Mouse (Mus musculus): Measurements from ENCODE around the gene Parp8. TPM values are rescaled to one million over a fixed set of nuclear protein-coding genes. Genes with fewer than 3 reads are reported as not detected.
A peak's percentile ranks its signal among the peaks of the same experiment; 100 is the strongest.

The Parp8 gene
- polyA plus RNA-seq, 1 experiment: 54.2 TPM

DNA sequence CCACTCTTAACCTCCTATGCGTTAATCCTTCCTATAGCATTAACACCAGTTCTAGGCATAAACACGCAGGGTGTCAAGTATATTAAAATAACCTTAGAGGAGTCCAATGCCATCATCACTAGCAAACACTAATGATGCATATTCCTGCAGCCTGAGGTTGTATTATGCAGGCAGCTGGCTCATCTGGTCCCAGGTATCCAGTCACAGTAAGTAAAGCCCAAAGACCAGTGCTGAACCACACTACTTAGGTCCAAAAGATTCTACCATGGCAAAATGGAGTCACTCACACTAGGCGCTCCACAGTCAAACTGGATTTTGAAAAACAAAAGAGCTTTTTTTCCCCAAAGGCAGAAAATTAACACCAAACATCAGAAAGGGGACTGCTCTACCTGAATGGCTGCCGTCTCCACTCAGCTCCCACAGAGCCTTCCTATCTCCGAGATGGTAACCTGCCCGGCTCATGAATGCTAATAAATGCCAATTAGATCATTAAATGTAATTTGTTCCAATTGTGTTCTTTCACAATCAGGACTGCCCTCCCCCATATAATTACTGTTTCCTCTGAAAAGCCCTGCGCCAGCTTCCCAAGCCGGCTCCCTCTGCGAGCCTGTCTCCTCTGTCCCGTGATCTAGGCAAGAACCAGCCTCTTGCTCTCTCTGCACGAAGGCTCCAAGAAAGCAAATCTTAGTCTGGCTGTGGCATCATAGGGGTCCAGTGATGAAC, 54.5 kb downstream of the Parp8 start:
- no peak overlapping the region for H3K4me3 ChIP-seq (ENCODE audit: insufficient read depth, low read length)
- no peaks in the 10 kb centered on the region; the same call in 1 of the 2 replicates for H3K4me1 ChIP-seq (ENCODE audit: control insufficient read depth, insufficient read depth, low read length)
- TF ChIP-seq CTCF (IDR thresholded peaks at IDR 0.05; ENCODE audit: borderline replicate concordance, insufficient read depth, low read length) (no peak), POLR2A (IDR thresholded peaks at IDR 0.05; ENCODE audit: low read depth, low read length) (no peak)
- no peak overlapping the region for H3K27ac ChIP-seq (ENCODE audit: insufficient read depth, low read length)

DNA sequence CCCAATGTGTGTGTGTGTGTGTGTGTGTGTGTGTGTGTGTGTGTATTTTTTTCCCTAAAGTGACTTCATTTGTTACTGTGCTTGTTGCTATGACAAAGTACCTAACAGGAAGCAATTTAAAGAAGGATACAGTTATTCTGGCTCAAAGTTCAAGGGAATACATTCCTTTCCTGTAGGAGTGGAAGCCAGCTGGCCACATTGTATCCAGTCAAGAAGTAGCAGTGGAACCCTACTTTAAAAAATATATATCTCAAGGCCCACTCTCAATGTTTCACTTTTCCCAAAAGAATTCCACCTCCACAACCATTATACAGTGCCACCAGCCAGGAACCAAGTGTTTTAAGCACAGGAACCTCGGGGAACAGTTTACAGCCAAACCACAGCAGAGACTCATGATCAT, 55.7 kb downstream of the Parp8 start:
- Histone ChIP-seq H3K4me3 (ENCODE audit: insufficient read depth, low read length) (no peak overlapping the region), H3K27ac (ENCODE audit: insufficient read depth, low read length) (no peak overlapping the region), H3K4me1 (ENCODE audit: control insufficient read depth, insufficient read depth, low read length) (no peaks in the 10 kb centered on the region)
- no peak for TF ChIP-seq CTCF (IDR thresholded peaks at IDR 0.05; ENCODE audit: borderline replicate concordance, insufficient read depth, low read length)
- TF ChIP-seq POLR2A (IDR thresholded peaks at IDR 0.05; ENCODE audit: low read depth, low read length): no peak

DNA sequence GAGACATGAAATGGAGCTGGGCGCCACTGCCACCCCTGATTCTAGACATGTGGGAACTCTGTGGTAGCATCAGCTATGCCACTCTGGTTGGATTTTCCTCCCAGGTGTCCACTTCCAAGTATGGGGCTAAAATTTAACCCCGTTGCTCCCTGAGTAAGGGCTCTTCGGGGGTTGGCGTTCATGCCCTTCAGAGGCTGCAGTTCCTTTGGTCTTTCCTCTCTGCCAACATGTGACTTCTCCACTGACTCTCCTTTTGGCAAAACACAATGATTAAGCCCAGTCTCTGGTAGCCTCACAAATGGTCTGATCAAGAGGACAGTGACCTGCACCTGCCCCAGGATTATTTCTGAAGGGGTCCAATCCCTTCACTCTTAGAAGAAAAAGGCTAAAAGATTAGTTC, 56.4 kb downstream of the Parp8 start:
- Histone ChIP-seq H3K4me3 (ENCODE audit: insufficient read depth, low read length) (no peak overlapping the region), H3K4me1 (ENCODE audit: control insufficient read depth, insufficient read depth, low read length) (no peaks in the 10 kb centered on the region), H3K27ac (ENCODE audit: insufficient read depth, low read length) (no peak overlapping the region)
- TF ChIP-seq CTCF (IDR thresholded peaks at IDR 0.05; ENCODE audit: borderline replicate concordance, insufficient read depth, low read length) (no peak), POLR2A (IDR thresholded peaks at IDR 0.05; ENCODE audit: low read depth, low read length) (no peak)

DNA sequence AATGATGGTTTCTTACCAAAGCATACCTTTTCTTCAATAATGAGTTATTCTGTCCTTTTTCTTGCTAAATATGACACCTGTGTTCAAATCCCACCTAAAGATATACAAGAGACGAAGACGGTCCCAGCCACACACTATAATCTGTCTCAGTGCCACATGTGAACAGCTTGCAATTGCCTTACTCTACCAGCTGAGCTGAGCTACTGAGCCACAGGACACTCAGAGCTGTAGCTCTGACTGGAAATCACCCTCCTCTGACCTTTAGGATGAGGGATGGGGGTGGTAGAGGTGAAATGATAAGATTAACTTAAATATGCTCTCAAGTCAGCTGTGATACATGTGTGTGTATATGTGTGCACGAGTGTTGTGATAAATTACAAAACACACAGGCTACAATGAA, 57.9 kb downstream of the Parp8 start:
- no peak overlapping the region for H3K4me3 ChIP-seq (ENCODE audit: insufficient read depth, low read length)
- TF ChIP-seq POLR2A (IDR thresholded peaks at IDR 0.05; ENCODE audit: low read depth, low read length): no peak
- no peak for TF ChIP-seq CTCF (IDR thresholded peaks at IDR 0.05; ENCODE audit: borderline replicate concordance, insufficient read depth, low read length)
- H3K4me1 ChIP-seq (ENCODE audit: control insufficient read depth, insufficient read depth, low read length): peaks cover 1% of the 10 kb centered on the region; the same call in 1 of the 2 replicates
- no peak overlapping the region for H3K27ac ChIP-seq (ENCODE audit: insufficient read depth, low read length)

DNA sequence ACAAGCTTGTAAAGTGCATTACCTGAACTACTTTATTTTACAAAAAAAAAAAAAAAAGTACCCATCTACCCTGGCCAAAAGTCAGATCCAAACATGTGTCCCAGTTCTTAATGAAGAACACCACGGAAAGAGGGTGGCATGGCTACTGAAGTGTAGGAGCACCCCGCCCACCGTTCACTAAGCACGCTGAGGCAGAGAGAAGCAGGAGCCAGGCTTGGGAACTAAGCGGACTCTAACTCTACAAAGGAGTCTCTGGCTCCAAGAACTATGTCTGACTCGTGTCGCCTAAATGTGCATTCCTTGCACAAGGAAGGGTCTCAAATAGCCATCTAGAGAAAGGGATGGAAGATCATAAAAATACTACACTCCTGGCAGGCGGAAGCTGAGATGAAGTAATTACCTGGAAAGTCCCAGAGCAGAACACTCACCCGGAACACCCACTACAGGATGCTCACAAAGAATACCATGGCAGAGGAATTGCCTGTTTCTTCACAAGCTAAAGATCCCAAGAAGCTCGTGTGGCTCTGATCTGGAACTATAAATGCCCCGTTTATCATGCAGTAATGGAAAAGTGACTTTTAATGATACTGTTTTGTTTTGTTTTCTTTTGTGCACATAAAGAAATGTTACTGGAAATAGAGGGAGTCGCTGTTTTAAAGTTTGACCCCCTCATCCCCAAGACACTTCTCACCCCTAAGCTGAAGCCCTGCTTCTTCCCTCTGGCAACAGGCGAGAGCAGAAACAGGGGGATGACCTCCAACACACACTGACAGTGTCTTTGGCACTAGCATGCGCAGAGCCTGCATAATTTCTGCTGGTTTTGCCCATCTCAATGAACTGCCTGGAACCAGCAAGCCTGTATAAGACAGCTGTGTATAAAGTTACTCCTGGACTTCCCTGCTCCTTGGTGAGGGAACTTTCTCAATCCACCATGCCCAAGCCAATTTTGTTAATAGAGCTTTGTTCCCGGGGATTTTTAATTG, 62.6 kb downstream of the Parp8 start:
- Histone ChIP-seq H3K4me1 (ENCODE audit: control insufficient read depth, insufficient read depth, low read length) (peaks cover 4% of the 10 kb centered on the region; the same call in 1 of the 2 replicates), H3K27ac (ENCODE audit: insufficient read depth, low read length) (no peak overlapping the region), H3K4me3 (ENCODE audit: insufficient read depth, low read length) (no peak overlapping the region)
- TF ChIP-seq POLR2A (IDR thresholded peaks at IDR 0.05; ENCODE audit: low read depth, low read length): no peak
- TF ChIP-seq CTCF (IDR thresholded peaks at IDR 0.05; ENCODE audit: borderline replicate concordance, insufficient read depth, low read length): no peak

DNA sequence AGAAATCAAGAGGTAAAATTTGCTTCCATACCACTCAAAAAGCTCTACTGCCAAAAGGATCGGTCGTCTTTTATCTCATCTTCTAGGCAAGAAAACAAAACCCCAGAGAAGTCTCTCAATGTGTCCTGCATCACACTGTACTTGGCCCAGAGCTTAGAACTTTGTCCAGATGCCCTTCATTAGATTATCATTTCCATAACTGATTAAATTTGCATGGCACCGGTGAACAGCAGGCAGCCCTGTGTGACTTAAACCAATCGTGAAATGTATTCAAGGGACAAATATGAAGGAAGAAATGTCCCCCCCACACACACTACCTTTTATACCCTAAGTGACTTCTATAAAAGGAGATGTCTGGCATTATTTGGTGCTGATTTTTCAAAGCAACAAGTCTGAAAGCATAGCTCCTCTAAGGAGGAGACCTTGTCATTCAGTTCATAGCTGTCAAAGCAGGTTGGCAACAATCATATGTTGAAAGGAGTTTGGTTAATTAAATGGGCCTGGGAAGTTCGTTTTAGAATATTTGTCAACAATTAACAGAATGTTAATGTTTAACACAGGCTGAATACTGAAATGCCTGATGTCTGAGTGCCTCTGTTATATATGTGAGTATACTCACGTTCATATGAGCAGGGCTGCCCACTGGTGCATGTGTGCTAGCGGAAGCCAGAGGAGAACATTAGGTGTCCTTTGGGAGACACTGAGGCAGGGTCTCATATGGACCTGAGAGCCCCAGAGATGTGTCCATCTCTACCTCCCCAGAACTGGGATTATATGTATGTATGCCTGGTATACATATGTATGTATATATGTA, 66.4 kb downstream of the Parp8 start:
- H3K4me1 ChIP-seq (ENCODE audit: control insufficient read depth, insufficient read depth, low read length): peaks cover 12% of the 10 kb centered on the region
- no peak overlapping the region for H3K4me3 ChIP-seq (ENCODE audit: insufficient read depth, low read length)
- TF ChIP-seq CTCF (IDR thresholded peaks at IDR 0.05; ENCODE audit: borderline replicate concordance, insufficient read depth, low read length) (no peak), POLR2A (IDR thresholded peaks at IDR 0.05; ENCODE audit: low read depth, low read length) (no peak)
- peak overlapping the region; percentile 42; the same call in 1 of the 2 replicates for H3K27ac ChIP-seq (ENCODE audit: insufficient read depth, low read length)

DNA sequence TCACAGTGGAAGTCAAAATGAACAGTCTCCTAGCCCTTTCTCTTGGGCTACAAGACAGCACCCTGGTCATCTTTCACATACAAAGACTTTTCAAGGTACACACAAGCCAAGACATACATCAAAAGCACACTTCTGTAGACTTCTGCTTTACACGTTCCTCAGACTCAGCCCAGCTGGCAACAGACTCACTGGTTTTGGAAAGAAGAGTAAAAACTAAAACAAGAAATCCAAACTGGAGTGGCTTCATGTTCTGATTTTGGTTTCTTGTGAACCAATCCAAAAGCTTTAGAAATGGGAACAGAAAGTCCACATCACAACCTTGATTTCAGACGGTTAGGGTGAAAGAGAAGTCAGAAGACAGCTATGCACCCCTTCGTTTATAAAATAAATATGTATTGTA, 67.8 kb downstream of the Parp8 start:
- peak overlapping the region; percentile 97 for H3K27ac ChIP-seq (ENCODE audit: insufficient read depth, low read length)
- TF ChIP-seq POLR2A (IDR thresholded peaks at IDR 0.05; ENCODE audit: low read depth, low read length) (no peak), CTCF (IDR thresholded peaks at IDR 0.05; ENCODE audit: borderline replicate concordance, insufficient read depth, low read length) (no peak)
- no peak overlapping the region for H3K4me3 ChIP-seq (ENCODE audit: insufficient read depth, low read length)
- peaks cover 12% of the 10 kb centered on the region for H3K4me1 ChIP-seq (ENCODE audit: control insufficient read depth, insufficient read depth, low read length)

DNA sequence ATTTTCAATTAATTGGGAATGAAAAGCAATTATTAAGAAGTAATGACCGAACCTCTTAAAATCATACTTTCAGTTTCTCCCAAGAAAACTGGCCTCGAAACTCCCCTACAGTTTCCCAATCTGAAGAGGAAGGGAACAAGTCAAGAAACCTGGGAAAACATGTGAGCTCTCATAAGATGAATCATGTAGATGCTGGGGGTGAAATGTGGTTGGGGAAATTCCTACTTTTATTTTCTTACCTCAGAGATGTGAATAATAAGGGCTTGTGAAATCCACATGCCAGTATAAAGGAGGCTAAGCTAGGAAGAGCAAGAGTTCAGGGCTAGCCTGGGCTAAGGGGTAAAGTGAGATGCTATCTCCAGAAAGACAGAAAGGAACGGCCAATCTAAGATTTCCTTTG, 74.0 kb downstream of the Parp8 start:
- TF ChIP-seq CTCF (IDR thresholded peaks at IDR 0.05; ENCODE audit: borderline replicate concordance, insufficient read depth, low read length) (no peak), POLR2A (IDR thresholded peaks at IDR 0.05; ENCODE audit: low read depth, low read length) (no peak)
- Histone ChIP-seq H3K4me3 (ENCODE audit: insufficient read depth, low read length) (no peak overlapping the region), H3K27ac (ENCODE audit: insufficient read depth, low read length) (peak overlapping the region; percentile 83), H3K4me1 (ENCODE audit: control insufficient read depth, insufficient read depth, low read length) (no peaks in the 10 kb centered on the region; the same call in 1 of the 2 replicates)

DNA sequence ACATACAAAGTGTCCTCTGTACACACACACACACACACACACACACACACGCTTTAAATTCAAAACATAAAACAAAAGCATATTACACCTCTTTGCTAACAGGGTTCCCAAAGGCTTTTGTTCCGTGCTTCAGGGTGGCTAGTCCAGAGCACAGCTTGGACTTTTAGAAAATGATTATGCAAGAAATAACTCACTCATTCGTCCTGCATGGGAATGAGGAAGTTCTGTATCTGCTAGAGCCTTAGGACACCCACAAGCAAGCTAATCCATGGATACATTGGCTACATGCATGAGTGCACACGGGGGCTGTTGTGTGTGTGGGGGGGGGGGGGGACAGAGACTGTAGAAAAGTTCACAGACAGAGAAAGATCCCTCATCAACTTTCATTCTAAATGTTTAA, 75.8 kb downstream of the Parp8 start:
- no peak overlapping the region for H3K4me3 ChIP-seq (ENCODE audit: insufficient read depth, low read length)
- no peak for TF ChIP-seq POLR2A (IDR thresholded peaks at IDR 0.05; ENCODE audit: low read depth, low read length)
- TF ChIP-seq CTCF (IDR thresholded peaks at IDR 0.05; ENCODE audit: borderline replicate concordance, insufficient read depth, low read length): no peak
- no peaks in the 10 kb centered on the region; the same call in 1 of the 2 replicates for H3K4me1 ChIP-seq (ENCODE audit: control insufficient read depth, insufficient read depth, low read length)
- peak overlapping the region; percentile 23; the same call in 1 of the 2 replicates for H3K27ac ChIP-seq (ENCODE audit: insufficient read depth, low read length)

Data from embryonic fibroblast, embryonic 13.5 days (primary cell).